Mouse (Mus musculus) limb, embryonic 12.5 days (tissue): ENCODE data around the gene Mpv17l2. TPM values are rescaled to one million over a fixed set of nuclear protein-coding genes. Genes with fewer than 3 reads are reported as not detected.

ENCODE experiments used
- ATAC-seq: fragments of 200-750 bp; cut with Nextera tagmentation; 2 replicates; pipeline ENCODE4 v1.8.0; 2017; ENCODE audit warnings: low read depth, moderate TSS enrichment; ENCODE audit not compliant: insufficient number of reproducible peaks, insufficient read depth, low FRiP score, low TSS enrichment
- H3K27ac ChIP-seq: fragments of 300-500 bp; sonication (generic); 2 replicates; pipeline ENCODE4 v1.5.1; 2016; ENCODE audit warnings: mild to moderate bottlenecking, moderate library complexity
- H3K27me3 ChIP-seq: fragments of 300-500 bp; sonication (generic); 2 replicates; pipeline ENCODE4 v1.6.1; 2016; ENCODE audit warnings: mild to moderate bottlenecking, moderate library complexity
- H3K36me3 ChIP-seq: fragments of 300-500 bp; sonication (generic); 2 replicates; pipeline ENCODE4 v1.6.1; 2016; ENCODE audit warnings: mild to moderate bottlenecking, moderate library complexity
- H3K4me1 ChIP-seq: fragments of 300-500 bp; sonication (generic); replicated peaks from 2 replicates; pipeline ENCODE4 v1.6.1; 2016
- H3K4me2 ChIP-seq: fragments of 300-500 bp; sonication (generic); 2 replicates; pipeline ENCODE4 v1.6.1; 2016; ENCODE audit warnings: mild to moderate bottlenecking, moderate library complexity
- H3K4me3 ChIP-seq: fragments of 300-500 bp; sonication (generic); replicated peaks from 2 replicates; pipeline ENCODE4 v1.5.1; 2016; ENCODE audit warnings: mild to moderate bottlenecking
- H3K9ac ChIP-seq: fragments of 300-500 bp; sonication (generic); replicated peaks from 2 replicates; pipeline ENCODE4 v1.6.1; 2016; ENCODE audit warnings: mild to moderate bottlenecking, moderate library complexity
- H3K9me3 ChIP-seq: fragments of 300-500 bp; sonication (generic); 2 replicates; pipeline ENCODE4 v1.6.1; 2016; ENCODE audit warnings: mild to moderate bottlenecking, moderate library complexity
- WGBS: fragments of 180-500 bp; shearing (Covaris S2); methylation state at CpG from one replicate; pipeline ENCODE4 v1.1.7; 2016; 5-methylcytosine and 5-hydroxymethylcytosine counted together
- polyA plus RNA-seq: library from polyadenylated mRNA; unstranded; fragments of >200 nt; fragmentation: Nextera tagmentation; extraction: Ambion mirVana; gene quantifications from 2 replicates; pipeline ENCODE4 v1.2.1, GENCODE M21; 2016

Mpv17l2 gene
- polyA plus RNA-seq, 1 experiment from 2014 or later = 25.8 TPM

GRCm38 (mm10) chr8:70726721-70727120 lies 34.0 kb downstream of the Mpv17l2 start:
- H3K36me3 ChIP-seq = no peaks in the 10 kb centered on the region
- 46% methylated on average over 11 of the region's 11 CpGs for WGBS
- no peak for ATAC-seq
- H3K4me2 ChIP-seq = no peak overlapping the region
- peaks cover 65% of the 10 kb centered on the region for H3K27me3 ChIP-seq
- H3K9ac ChIP-seq = no peak overlapping the region
- H3K4me1 ChIP-seq = peaks cover 6% of the 10 kb centered on the region; the same call in 1 of the 2 replicates
- no peaks in the 10 kb centered on the region for H3K9me3 ChIP-seq
- H3K4me3 ChIP-seq = no peak overlapping the region
- no peak overlapping the region for H3K27ac ChIP-seq

- Histone ChIP-seq H3K4me2 (no peak overlapping the region), H3K27me3 (peaks cover 57% of the 10 kb centered on the region), H3K27ac (no peak overlapping the region), H3K36me3 (no peaks in the 10 kb centered on the region), H3K9ac (no peak overlapping the region), H3K9me3 (no peaks in the 10 kb centered on the region), H3K4me1 (peaks cover 6% of the 10 kb centered on the region; the same call in 1 of the 2 replicates), H3K4me3 (no peak overlapping the region)
- ATAC-seq = no peak
- WGBS = 25% methylated on average over 14 of the region's 14 CpGs
These were observed 34.8 kb downstream of the Mpv17l2 start for GRCm38 (mm10) chr8:70725792-70726447.

- Histone ChIP-seq H3K27ac (no peak overlapping the region), H3K9me3 (no peaks in the 10 kb centered on the region), H3K36me3 (no peaks in the 10 kb centered on the region), H3K4me1 (no peaks in the 10 kb centered on the region), H3K27me3 (peaks cover 44% of the 10 kb centered on the region), H3K4me3 (no peak overlapping the region), H3K9ac (no peak overlapping the region), H3K4me2 (no peak overlapping the region)
- 74% methylated on average over 12 of the region's 12 CpGs for WGBS
- no peak for ATAC-seq
These were observed 36.5 kb downstream of the Mpv17l2 start for GRCm38 (mm10) chr8:70724216-70724615.

GRCm38 (mm10) chr8:70723486-70724210 lies 37.1 kb downstream of the Mpv17l2 start, which contains the start of gene Pde4c:
TSS of gene Pde4c (plus strand) at chr8:70723720.
- Histone ChIP-seq H3K4me2 (no peak within 1 kb of the TSS), H3K27ac (no peak within 1 kb of the TSS), H3K9me3 (no peaks in the 10 kb centered on the region), H3K9ac (no peak within 1 kb of the TSS), H3K36me3 (no peaks in the 10 kb centered on the region), H3K4me3 (no peak within 1 kb of the TSS), H3K4me1 (no peaks in the 10 kb centered on the region), H3K27me3 (peaks cover 38% of the 10 kb centered on the region)
- no peak for ATAC-seq
- 63% methylated on average over 7 of the region's 7 CpGs for WGBS

GRCm38 (mm10) chr8:70721601-70722000 lies 39.1 kb downstream of the Mpv17l2 start:
- no peak overlapping the region for H3K9ac ChIP-seq
- H3K4me2 ChIP-seq = no peak overlapping the region
- no peaks in the 10 kb centered on the region for H3K4me1 ChIP-seq
- ATAC-seq = no peak
- no peaks in the 10 kb centered on the region for H3K9me3 ChIP-seq
- peaks cover 20% of the 10 kb centered on the region for H3K27me3 ChIP-seq
- no peak overlapping the region for H3K27ac ChIP-seq
- WGBS = 80% methylated on average over 8 of the region's 8 CpGs
- no peak overlapping the region for H3K4me3 ChIP-seq
- no peaks in the 10 kb centered on the region for H3K36me3 ChIP-seq

GRCm38 (mm10) chr8:70720739-70721138 lies 40.0 kb downstream of the Mpv17l2 start:
- ATAC-seq = peak; percentile 23; the same call in 1 of the 2 replicates
- 6% methylated on average over 3 of the region's 3 CpGs for WGBS

GRCm38 (mm10) chr8:70719796-70720270 lies 40.9 kb downstream of the Mpv17l2 start:
- Histone ChIP-seq H3K27me3 (peaks cover 8% of the 10 kb centered on the region; the same call in 1 of the 2 replicates), H3K27ac (no peak overlapping the region), H3K4me2 (no peak overlapping the region), H3K9ac (no peak overlapping the region), H3K9me3 (no peaks in the 10 kb centered on the region), H3K4me1 (no peaks in the 10 kb centered on the region), H3K36me3 (no peaks in the 10 kb centered on the region), H3K4me3 (no peak overlapping the region)
- ATAC-seq = no peak
- 63% methylated on average over 9 of the region's 9 CpGs for WGBS

More at GRCm38 (mm10) chr8:70720739-70721138, 40.0 kb downstream of the Mpv17l2 start:
- no peak overlapping the region for H3K4me2 ChIP-seq
- no peak overlapping the region for H3K27ac ChIP-seq
- H3K9me3 ChIP-seq = no peaks in the 10 kb centered on the region
- H3K27me3 ChIP-seq = peaks cover 11% of the 10 kb centered on the region
- no peaks in the 10 kb centered on the region for H3K36me3 ChIP-seq
- H3K4me1 ChIP-seq = no peaks in the 10 kb centered on the region
- H3K4me3 ChIP-seq = no peak overlapping the region
- no peak overlapping the region; the same call in 1 of the 2 replicates for H3K9ac ChIP-seq

GRCm38 (mm10) chr8:70718297-70718696 lies 42.4 kb downstream of the Mpv17l2 start, which contains the start of gene Gm3336:
TSS of gene Gm3336 (plus strand) at chr8:70718543.
- Histone ChIP-seq H3K4me3 (no peak within 1 kb of the TSS), H3K36me3 (no peaks in the 10 kb centered on the region), H3K4me1 (no peaks in the 10 kb centered on the region), H3K27me3 (peaks cover 4% of the 10 kb centered on the region; the same call in 1 of the 2 replicates), H3K9ac (no peak within 1 kb of the TSS), H3K27ac (no peak within 1 kb of the TSS), H3K4me2 (no peak within 1 kb of the TSS), H3K9me3 (no peaks in the 10 kb centered on the region)
- WGBS = 3% methylated on average over 19 of the region's 19 CpGs
- ATAC-seq = no peak; the same call in 1 of the 2 replicates

- Histone ChIP-seq H3K27me3 (peaks cover 4% of the 10 kb centered on the region; the same call in 1 of the 2 replicates), H3K4me3 (no peak overlapping the region), H3K4me2 (no peak overlapping the region), H3K36me3 (no peaks in the 10 kb centered on the region), H3K9ac (no peak overlapping the region), H3K4me1 (no peaks in the 10 kb centered on the region), H3K9me3 (no peaks in the 10 kb centered on the region), H3K27ac (no peak overlapping the region)
- ATAC-seq = no peak
- WGBS = 82% methylated on average over 40 of the region's 40 CpGs
These were observed 44.0 kb downstream of the Mpv17l2 start for GRCm38 (mm10) chr8:70716521-70717400.

GRCm38 (mm10) chr8:70715086-70715485 lies 45.7 kb downstream of the Mpv17l2 start:
- Histone ChIP-seq H3K4me2 (no peak overlapping the region), H3K27ac (no peak overlapping the region), H3K9ac (no peak overlapping the region), H3K9me3 (no peaks in the 10 kb centered on the region), H3K4me3 (no peak overlapping the region), H3K36me3 (no peaks in the 10 kb centered on the region), H3K27me3 (peaks cover 4% of the 10 kb centered on the region; the same call in 1 of the 2 replicates), H3K4me1 (no peaks in the 10 kb centered on the region)
- WGBS = 55% methylated on average over 2 of the region's 2 CpGs
- no peak for ATAC-seq
